Mouse (Mus musculus) kidney, postnatal 4 days (tissue): ENCODE results near the gene Slc29a2.
A peak's percentile ranks its signal among the peaks of the same experiment; 100 is the strongest.
"Not testable (repeated sequence)": the region's sequence is repeated elsewhere in the genome, so short reads cannot be mapped to it uniquely, and the experiment has no call there.

ENCODE experiments used
- DNase-seq, 2 experiments: peaks; one replicate each; pipeline ENCODE4 v3.0.0; 2021; ENCODE audit warnings: mixed read lengths in 2 of 2

Gene Slc29a2

GRCm38 (mm10) chr19:5023621-5024479, at the start of gene Slc29a2:
Gene Slc29a2 (plus strand): TSS chr19:5023860.
- peak; percentile 93 to 96 for DNase-seq

GRCm38 (mm10) chr19:4981767-4982166, 41.9 kb upstream of the Slc29a2 start:
- DNase-seq = peak; percentile 33 to 40

- DNase-seq = peak; percentile 97 to 99
Measured at GRCm38 (mm10) chr19:4989013-4989412, 34.6 kb upstream of the Slc29a2 start.

GRCm38 (mm10) chr19:4989434-4990255, 34.0 kb upstream of the Slc29a2 start:
- no peak for DNase-seq

- DNase-seq = no peak
Measured at GRCm38 (mm10) chr19:4990256-4990625, 33.4 kb upstream of the Slc29a2 start, which contains the start of gene Npas4. Gene Npas4 (minus strand): TSS chr19:4990316.

- peak in 1 of 2 experiments; percentile 7 for DNase-seq
Measured at GRCm38 (mm10) chr19:4990716-4991115, 32.9 kb upstream of the Slc29a2 start.

- peak; percentile 26 to 34 for DNase-seq
Measured at GRCm38 (mm10) chr19:4992371-4992770, 31.3 kb upstream of the Slc29a2 start.

- peak; percentile 22 to 61 for DNase-seq
Measured at GRCm38 (mm10) chr19:4992904-4993303, 30.8 kb upstream of the Slc29a2 start.

GRCm38 (mm10) chr19:4994043-4994442, 29.6 kb upstream of the Slc29a2 start:
- no peak for DNase-seq

- DNase-seq = no peak
Measured at GRCm38 (mm10) chr19:4999445-5000140, 24.1 kb upstream of the Slc29a2 start.

GRCm38 (mm10) chr19:5001666-5002406, 21.8 kb upstream of the Slc29a2 start:
- DNase-seq = peak; percentile 82 to 87

- DNase-seq = not testable (repeated sequence)
Measured at GRCm38 (mm10) chr19:5003644-5004043, 20.0 kb upstream of the Slc29a2 start.

GRCm38 (mm10) chr19:5004925-5005324, 18.7 kb upstream of the Slc29a2 start:
- no peak for DNase-seq

GRCm38 (mm10) chr19:5013138-5013537, 10.5 kb upstream of the Slc29a2 start:
- no peak for DNase-seq

GRCm38 (mm10) chr19:5014961-5015398, 8.7 kb upstream of the Slc29a2 start:
- peak; percentile 66 to 73 for DNase-seq

GRCm38 (mm10) chr19:5016221-5016742, 7.4 kb upstream of the Slc29a2 start:
- DNase-seq = peak; percentile 63 to 74

GRCm38 (mm10) chr19:5016782-5017181, 6.9 kb upstream of the Slc29a2 start:
- peak; percentile 86 to 89 for DNase-seq

GRCm38 (mm10) chr19:5017611-5018010, 6.0 kb upstream of the Slc29a2 start:
- no peak for DNase-seq

GRCm38 (mm10) chr19:5018191-5018590, 5.5 kb upstream of the Slc29a2 start:
- DNase-seq = no peak

GRCm38 (mm10) chr19:5021416-5021815, 2.2 kb upstream of the Slc29a2 start:
- no peak for DNase-seq

- DNase-seq = no peak
Measured at GRCm38 (mm10) chr19:5026111-5026510, 2.5 kb downstream of the Slc29a2 start.

GRCm38 (mm10) chr19:5032686-5033085, 9.0 kb downstream of the Slc29a2 start:
- DNase-seq = no peak
